Mouse (Mus musculus) olfactory bulb, adult 2 months (tissue): Measurements from ENCODE around the gene Xpnpep2. TPM values are rescaled to one million over a fixed set of nuclear protein-coding genes. Genes with fewer than 3 reads are reported as not detected.

Experiments
- H3K27ac ChIP-seq: fragments of 200-500 bp; 2 replicates; pipeline ENCODE4 v1.5.1; 2012; ENCODE audit warnings: low read depth, low read length; ENCODE audit not compliant: insufficient read depth
- H3K4me1 ChIP-seq: fragments of 200-500 bp; 2 replicates; pipeline ENCODE4 v1.6.1; 2012; ENCODE audit warnings: low read length; ENCODE audit not compliant: control insufficient read depth, insufficient read depth
- H3K4me3 ChIP-seq: fragments of 200-500 bp; 2 replicates; pipeline ENCODE4 v1.5.1; 2012; ENCODE audit warnings: mild to moderate bottlenecking, low read depth, low read length, moderate library complexity; ENCODE audit not compliant: insufficient read depth
- CTCF ChIP-seq: fragments of 200-500 bp; IDR thresholded peaks from 2 replicates; pipeline ENCODE4 v1.5.1; 2012; ENCODE audit warnings: low read depth, mild to moderate bottlenecking, low read length, moderate library complexity; ENCODE audit not compliant: insufficient read depth
- POLR2A ChIP-seq: fragments of 200-500 bp; IDR thresholded peaks from 2 replicates; pipeline ENCODE4 v1.6.1; 2012; ENCODE audit warnings: mild to moderate bottlenecking, low read depth, low read length, moderate library complexity; ENCODE audit not compliant: insufficient read depth
- WGBS: fragments of 180-500 bp; shearing (Covaris S2); methylation state at CpG from one replicate; pipeline ENCODE4 v1.1.7; 2018; 5-methylcytosine and 5-hydroxymethylcytosine counted together
- polyA plus RNA-seq: library from polyadenylated mRNA; stranded (reverse); fragments of >200 nt; gene quantifications from 2 replicates; pipeline ENCODE4 v1.2.4, GENCODE M21; 2012; ENCODE audit warnings: low replicate concordance; ENCODE audit not compliant: missing spikeins, insufficient read depth, insufficient read length

Xpnpep2 gene
- not detected in 2 replicates for polyA plus RNA-seq

- Histone ChIP-seq H3K27ac (no peak within 1 kb of the TSS), H3K4me1 (no peaks in the 10 kb centered on the region), H3K4me3 (no peak within 1 kb of the TSS)
- TF ChIP-seq CTCF (no peak), POLR2A (no peak)
- WGBS, result 71% methylated on average over 6 of the region's 6 CpGs
Observed at GRCm38 (mm10) chrX:48108394-48109315, at the start of gene Xpnpep2. TSS of gene Xpnpep2 (plus strand) at chrX:48108725.

GRCm38 (mm10) chrX:48062481-48062880 is 46.0 kb upstream of the Xpnpep2 start:
- Histone ChIP-seq H3K4me3 (no peak overlapping the region), H3K4me1 (no peaks in the 10 kb centered on the region), H3K27ac (no peak overlapping the region)
- 67% methylated on average over 4 of the region's 4 CpGs for WGBS
- TF ChIP-seq CTCF (no peak), POLR2A (no peak)

- Histone ChIP-seq H3K4me3 (no peak overlapping the region), H3K27ac (no peak overlapping the region), H3K4me1 (no peaks in the 10 kb centered on the region)
- TF ChIP-seq CTCF, result no peak
- no peak for TF ChIP-seq POLR2A
- 47% methylated on average over 5 of the region's 5 CpGs for WGBS
Observed at GRCm38 (mm10) chrX:48064166-48064853, 44.2 kb upstream of the Xpnpep2 start.

- no peak for TF ChIP-seq CTCF
Observed at GRCm38 (mm10) chrX:48066891-48067290, 41.6 kb upstream of the Xpnpep2 start.

GRCm38 (mm10) chrX:48071961-48072360 is 36.6 kb upstream of the Xpnpep2 start:
- WGBS, result 53% methylated on average over 3 of the region's 3 CpGs
- Histone ChIP-seq H3K4me3 (no peak overlapping the region), H3K4me1 (no peaks in the 10 kb centered on the region), H3K27ac (no peak overlapping the region)
- no peak for TF ChIP-seq POLR2A
- TF ChIP-seq CTCF, result no peak

More at GRCm38 (mm10) chrX:48066891-48067290, 41.6 kb upstream of the Xpnpep2 start:
- 77% methylated on average over 3 of the region's 3 CpGs for WGBS
- no peak overlapping the region for H3K27ac ChIP-seq
- H3K4me1 ChIP-seq, result no peaks in the 10 kb centered on the region
- H3K4me3 ChIP-seq, result no peak overlapping the region

GRCm38 (mm10) chrX:48072401-48072800 is 36.1 kb upstream of the Xpnpep2 start:
- H3K4me3 ChIP-seq, result no peak overlapping the region
- WGBS, result 70% methylated on average over 5 of the region's 5 CpGs
- H3K27ac ChIP-seq, result no peak overlapping the region
- H3K4me1 ChIP-seq, result no peaks in the 10 kb centered on the region
- TF ChIP-seq CTCF, result no peak
- TF ChIP-seq POLR2A, result no peak

GRCm38 (mm10) chrX:48074691-48075090 is 33.8 kb upstream of the Xpnpep2 start:
- Histone ChIP-seq H3K4me1 (no peaks in the 10 kb centered on the region), H3K4me3 (no peak overlapping the region), H3K27ac (no peak overlapping the region)
- 80% methylated on average over 3 of the region's 3 CpGs for WGBS
- TF ChIP-seq POLR2A, result no peak
- no peak for TF ChIP-seq CTCF

GRCm38 (mm10) chrX:48076806-48077425 is 31.6 kb upstream of the Xpnpep2 start:
- TF ChIP-seq POLR2A (no peak), CTCF (no peak)
- WGBS, result 79% methylated on average over 4 of the region's 4 CpGs
- H3K27ac ChIP-seq, result no peak overlapping the region
- no peak overlapping the region for H3K4me3 ChIP-seq
- H3K4me1 ChIP-seq, result no peaks in the 10 kb centered on the region
